Mouse (Mus musculus) erythroblast, embryonic 14.5 days (primary cell): ENCODE results near the gene Col9a2.

Experiments used
- GATA1 ChIP-seq: IDR thresholded peaks from 2 replicates; pipeline ENCODE4 v1.6.1; 2012; ENCODE audit warnings: low read length, inconsistent platforms, mixed read lengths
- TAL1 ChIP-seq: IDR thresholded peaks from 3 replicates; pipeline ENCODE4 v1.6.1; 2012; ENCODE audit warnings: low read length, inconsistent platforms, mixed read lengths

- TF ChIP-seq GATA1 (no peak), TAL1 (no peak)
Observed at GRCm38 (mm10) chr4:121103304-121103703, 64.1 kb downstream of the Col9a2 start.
